Mouse (Mus musculus): ENCODE data around the gene Usp30. TPM values are rescaled to one million over a fixed set of nuclear protein-coding genes. Genes with fewer than 3 reads are reported as not detected.

Usp30 gene
- total RNA-seq, 1 experiment from 2014 or later = 10.6 TPM

- ATAC-seq (ENCODE audit: extremely low read depth, insufficient number of reproducible peaks, low FRiP score, poor library complexity, severe bottlenecking) = no peak
Observed at GRCm38 (mm10) chr5:114057129-114057731, 8.0 kb upstream of the Usp30 start.

DNA sequence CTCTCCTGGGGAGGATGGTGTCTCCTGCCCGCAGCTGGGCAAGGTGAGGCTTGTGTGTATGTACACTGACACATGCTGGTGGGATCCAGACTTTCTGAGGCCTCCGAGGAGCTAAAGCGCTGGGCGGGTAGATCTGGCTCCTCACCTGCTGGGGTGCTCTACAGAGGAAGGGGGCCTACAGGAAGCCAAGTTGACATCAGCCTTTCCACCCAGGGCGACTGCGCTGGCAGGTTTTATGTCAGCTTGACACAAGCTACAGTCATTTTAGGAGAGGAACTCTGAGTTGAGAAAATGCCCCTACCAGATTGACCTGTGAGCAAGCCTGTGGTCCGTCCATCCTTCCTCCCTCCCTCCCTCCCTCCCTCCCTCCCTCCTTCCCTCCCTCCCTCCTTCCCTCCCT lies 3.6 kb upstream of the Usp30 start:
- no peak for ATAC-seq (ENCODE audit: extremely low read depth, insufficient number of reproducible peaks, low FRiP score, poor library complexity, severe bottlenecking)

DNA sequence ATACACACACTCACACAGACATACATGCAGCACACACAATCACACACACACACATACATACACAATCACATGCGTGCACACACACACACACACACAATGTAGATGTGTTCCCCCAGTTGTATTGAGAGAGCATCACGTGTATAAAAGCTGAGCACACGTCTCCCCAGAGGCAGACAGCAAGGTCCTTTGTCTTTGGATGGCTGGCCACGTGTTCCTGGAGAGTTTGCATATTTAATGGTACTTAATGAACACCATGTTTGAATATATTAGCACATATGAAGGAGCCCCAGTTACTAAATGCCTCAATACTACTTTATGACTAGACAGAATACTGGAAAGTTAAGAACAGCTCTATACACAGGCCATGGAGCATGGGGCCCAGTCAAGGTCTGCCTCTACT lies 1.3 kb upstream of the Usp30 start:
- ATAC-seq (ENCODE audit: extremely low read depth, insufficient number of reproducible peaks, low FRiP score, poor library complexity, severe bottlenecking) = no peak

- no peak for ATAC-seq (ENCODE audit: extremely low read depth, insufficient number of reproducible peaks, low FRiP score, poor library complexity, severe bottlenecking)
Observed at GRCm38 (mm10) chr5:114066601-114067000, 1.3 kb downstream of the Usp30 start.

GRCm38 (mm10) chr5:114067543-114067942 lies 2.3 kb downstream of the Usp30 start:
- ATAC-seq (ENCODE audit: extremely low read depth, insufficient number of reproducible peaks, low FRiP score, poor library complexity, severe bottlenecking) = no peak

- no peak for ATAC-seq (ENCODE audit: extremely low read depth, insufficient number of reproducible peaks, low FRiP score, poor library complexity, severe bottlenecking)
Observed at GRCm38 (mm10) chr5:114067982-114068381, 2.7 kb downstream of the Usp30 start.

DNA sequence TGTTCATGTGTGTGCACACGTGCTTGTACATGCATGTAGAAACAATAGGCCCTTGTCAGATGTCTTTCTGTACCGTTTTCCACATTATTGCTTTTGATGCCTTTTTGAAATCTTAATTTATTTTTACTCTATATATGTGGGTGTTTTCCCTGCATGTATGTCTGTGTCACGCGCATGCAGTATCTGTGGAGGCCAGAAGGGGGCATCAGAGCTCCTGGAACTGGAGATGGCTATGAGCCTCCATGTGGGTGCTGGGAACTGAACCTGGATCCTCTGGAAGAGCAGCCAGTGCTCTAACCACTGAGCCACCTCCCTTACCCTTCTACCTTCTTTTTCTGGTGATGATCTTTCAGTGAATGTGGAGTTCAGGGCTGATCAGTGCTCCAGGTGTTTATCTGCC lies 5.6 kb downstream of the Usp30 start:
- no peak for ATAC-seq (ENCODE audit: extremely low read depth, insufficient number of reproducible peaks, low FRiP score, poor library complexity, severe bottlenecking)

DNA sequence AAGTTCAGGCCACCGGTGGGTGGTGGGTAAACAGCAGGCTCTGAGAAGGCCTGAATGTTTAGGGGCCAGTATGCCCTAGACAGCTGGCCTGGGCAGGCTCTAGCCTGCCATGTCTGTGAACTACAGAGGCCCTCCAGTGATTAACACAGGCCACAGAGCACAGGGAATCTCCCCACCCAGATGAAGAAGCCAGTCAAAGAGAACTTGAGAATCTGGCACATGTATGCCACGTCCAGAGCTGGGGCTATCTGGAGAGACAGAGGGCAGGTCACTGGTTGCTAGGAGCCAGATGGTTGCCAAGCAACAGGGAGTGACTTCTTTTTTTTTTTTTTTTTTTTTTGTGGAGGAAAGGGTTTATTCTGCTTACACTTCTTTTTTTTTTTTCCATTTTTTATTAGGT lies 7.0 kb downstream of the Usp30 start:
- ATAC-seq (ENCODE audit: extremely low read depth, insufficient number of reproducible peaks, low FRiP score, poor library complexity, severe bottlenecking) = no peak

DNA sequence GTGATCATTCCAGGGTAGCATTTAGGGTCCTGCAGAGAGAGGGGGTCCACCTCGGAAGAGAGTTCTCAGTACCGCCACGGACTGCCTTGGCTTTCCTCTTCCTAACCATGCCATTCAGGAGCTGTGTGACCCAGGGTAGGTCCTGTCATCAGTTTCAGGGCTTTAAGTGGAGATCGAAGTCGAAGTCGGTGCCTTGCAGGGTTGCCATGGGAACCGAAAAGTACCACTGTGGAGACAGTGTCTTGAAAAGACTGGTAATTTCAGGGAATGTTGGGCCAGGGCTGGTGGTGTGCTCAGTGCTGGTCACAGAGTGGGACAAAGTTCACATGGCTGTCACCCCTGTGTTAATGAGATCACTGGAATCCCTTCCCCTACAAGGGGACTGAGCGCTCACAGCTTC lies 11.7 kb downstream of the Usp30 start:
- no peak for ATAC-seq (ENCODE audit: extremely low read depth, insufficient number of reproducible peaks, low FRiP score, poor library complexity, severe bottlenecking)

- no peak for ATAC-seq (ENCODE audit: extremely low read depth, insufficient number of reproducible peaks, low FRiP score, poor library complexity, severe bottlenecking)
Observed at GRCm38 (mm10) chr5:114085501-114085900, 20.2 kb downstream of the Usp30 start.

DNA sequence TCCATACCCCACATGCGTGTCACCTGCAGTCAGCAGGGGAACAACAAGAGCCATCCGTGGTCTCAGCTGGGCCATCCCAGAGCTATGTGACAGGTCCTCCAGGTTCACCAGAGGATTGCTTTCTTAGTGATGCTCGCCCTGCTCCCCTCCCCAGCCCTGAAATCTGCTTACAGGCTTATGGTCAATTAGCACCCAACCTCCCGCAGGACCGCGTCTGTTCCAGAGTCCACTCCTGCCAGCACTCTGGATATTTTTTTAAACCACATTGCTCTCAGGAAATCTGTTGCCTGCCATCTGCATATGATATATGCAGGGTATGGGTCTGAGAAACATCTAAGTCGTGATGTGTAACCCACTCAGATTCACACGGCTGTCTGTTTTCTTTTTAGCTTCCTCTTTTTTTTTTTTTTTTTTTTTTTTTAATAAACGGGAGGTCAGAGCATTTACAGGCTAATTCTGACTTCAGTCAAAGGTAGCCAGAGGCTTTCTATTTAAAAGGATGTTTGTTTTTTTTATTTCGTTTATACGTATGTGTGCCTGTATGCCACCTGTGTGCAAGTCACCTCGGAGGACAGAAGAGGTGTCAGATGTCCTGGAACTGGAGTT lies 22.7 kb downstream of the Usp30 start:
- ATAC-seq (ENCODE audit: extremely low read depth, insufficient number of reproducible peaks, low FRiP score, poor library complexity, severe bottlenecking) = no peak

DNA sequence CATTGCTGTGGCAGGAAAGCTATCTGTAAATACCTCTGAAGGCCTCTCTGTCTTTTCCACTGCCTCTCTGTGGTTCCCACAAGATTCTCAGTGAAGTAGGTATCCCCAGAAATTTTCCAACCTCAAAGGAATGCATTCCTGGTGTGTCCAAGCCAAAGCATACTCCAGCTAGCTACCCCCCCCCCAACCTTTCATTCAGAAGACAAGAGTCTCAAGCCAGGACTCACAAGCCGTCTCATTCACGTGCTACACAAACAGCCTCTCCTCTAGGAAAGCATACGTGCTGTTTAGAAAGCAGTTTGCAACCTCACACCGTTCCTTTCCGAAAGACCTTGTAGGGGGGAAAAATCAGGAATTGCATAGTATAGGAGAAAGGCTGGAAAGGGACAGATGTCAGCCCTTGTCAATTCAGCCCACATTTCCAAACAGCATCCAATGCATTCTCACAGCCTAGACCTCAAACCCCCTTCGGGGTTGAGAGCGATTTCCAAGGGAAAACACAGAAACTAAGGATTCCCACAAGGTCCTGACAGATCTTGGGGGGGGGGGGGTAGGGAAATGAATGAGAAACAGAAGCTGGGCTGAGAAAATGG lies 25.3 kb downstream of the Usp30 start:
- no peak for ATAC-seq (ENCODE audit: extremely low read depth, insufficient number of reproducible peaks, low FRiP score, poor library complexity, severe bottlenecking)

- no peak for ATAC-seq (ENCODE audit: extremely low read depth, insufficient number of reproducible peaks, low FRiP score, poor library complexity, severe bottlenecking)
Observed at GRCm38 (mm10) chr5:114091057-114091807, 26.0 kb downstream of the Usp30 start, which contains the start of gene Svop. Gene Svop (minus strand): TSS chr5:114091570.

GRCm38 (mm10) chr5:114099709-114100389 lies 34.6 kb downstream of the Usp30 start:
- ATAC-seq (ENCODE audit: extremely low read depth, insufficient number of reproducible peaks, low FRiP score, poor library complexity, severe bottlenecking) = peak; percentile 80

DNA sequence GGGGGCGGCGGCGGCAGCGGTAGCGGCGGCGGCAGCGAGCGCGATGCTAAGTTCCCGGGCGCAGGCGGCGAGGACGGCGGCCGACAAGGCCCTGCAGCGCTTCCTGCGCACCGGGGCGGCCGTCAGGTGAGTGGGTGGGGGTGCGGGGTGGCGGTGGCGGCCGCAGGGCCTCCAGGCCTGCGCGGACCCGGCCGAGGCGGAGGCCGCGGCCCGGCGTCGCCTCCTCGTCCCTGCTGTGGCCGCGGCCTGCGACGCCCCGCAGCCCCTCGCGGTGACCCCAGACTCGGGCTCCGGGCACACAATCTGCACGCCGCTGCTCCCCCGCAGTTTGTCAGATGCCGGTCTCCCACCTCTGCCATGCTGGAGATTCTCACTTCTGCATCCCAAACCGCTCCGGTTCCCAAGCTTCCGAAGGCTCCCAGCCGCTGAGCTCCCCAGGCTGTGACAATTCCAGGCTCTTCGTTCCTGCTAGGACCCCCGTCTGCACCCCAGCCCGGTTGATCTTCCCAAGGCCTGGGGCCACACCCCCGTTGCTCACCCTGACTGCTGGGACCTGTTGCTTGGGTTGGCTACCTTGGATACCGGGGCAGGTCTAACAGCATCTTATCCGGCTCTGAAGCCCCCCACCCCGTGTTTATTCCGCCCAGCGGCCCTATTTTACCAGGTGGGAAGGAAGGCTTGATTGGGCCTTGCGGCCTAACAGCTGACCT lies 35.3 kb downstream of the Usp30 start:
- no peak for ATAC-seq (ENCODE audit: extremely low read depth, insufficient number of reproducible peaks, low FRiP score, poor library complexity, severe bottlenecking)

GRCm38 (mm10) chr5:114101873-114102272 lies 36.6 kb downstream of the Usp30 start:
- ATAC-seq (ENCODE audit: extremely low read depth, insufficient number of reproducible peaks, low FRiP score, poor library complexity, severe bottlenecking) = no peak

DNA sequence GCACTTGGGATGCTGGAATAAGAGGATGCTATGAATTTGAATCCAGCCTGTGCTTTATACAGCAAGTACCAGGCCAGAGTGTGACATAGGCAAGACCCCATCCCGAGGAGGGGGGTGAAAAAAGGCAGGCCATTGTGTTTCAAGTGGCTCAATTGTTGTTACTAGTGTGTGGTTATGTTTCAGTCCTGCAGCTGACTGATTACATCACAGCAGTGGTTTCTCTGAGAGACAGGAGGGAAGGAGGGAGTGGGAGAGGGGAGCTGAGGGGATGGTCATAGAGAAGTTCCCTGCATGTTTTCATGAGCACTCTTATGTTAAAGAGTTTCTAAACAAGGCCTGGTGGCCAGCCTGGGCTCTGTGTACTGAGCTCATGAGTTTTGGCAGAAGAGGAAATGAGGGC lies 37.5 kb downstream of the Usp30 start:
- no peak for ATAC-seq (ENCODE audit: extremely low read depth, insufficient number of reproducible peaks, low FRiP score, poor library complexity, severe bottlenecking)

DNA sequence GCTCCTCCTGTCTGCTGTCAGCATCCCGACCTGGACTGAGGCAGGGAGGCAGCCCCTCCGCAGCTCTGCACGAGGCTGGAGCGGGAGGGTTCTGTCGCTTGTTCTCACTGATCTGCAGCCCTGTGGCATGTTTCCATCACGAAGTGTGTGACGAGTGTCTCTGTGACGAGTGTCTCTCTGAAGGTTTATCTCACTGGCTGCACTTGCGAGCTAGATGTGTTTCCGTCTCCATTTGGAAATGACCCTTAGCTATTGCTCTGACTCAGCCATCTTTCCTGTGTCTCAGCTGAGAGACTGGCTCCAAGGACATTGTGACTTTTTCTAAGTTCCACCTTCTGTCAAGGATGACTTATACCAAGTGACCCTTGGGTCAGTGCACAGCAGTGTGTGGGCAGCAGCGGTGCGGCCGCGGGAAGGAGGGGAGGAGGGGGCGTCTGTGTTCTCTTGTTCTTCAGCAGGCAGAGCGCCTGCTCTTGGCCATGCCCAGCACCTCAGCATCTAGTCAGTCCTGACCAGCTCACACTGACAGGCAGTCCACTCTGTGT lies 41.2 kb downstream of the Usp30 start:
- no peak for ATAC-seq (ENCODE audit: extremely low read depth, insufficient number of reproducible peaks, low FRiP score, poor library complexity, severe bottlenecking)

GRCm38 (mm10) chr5:114113334-114113733 lies 48.1 kb downstream of the Usp30 start:
- ATAC-seq (ENCODE audit: extremely low read depth, insufficient number of reproducible peaks, low FRiP score, poor library complexity, severe bottlenecking) = no peak

All from neutrophil, adult 5-6 weeks (primary cell).